Mouse (Mus musculus) liver, embryonic 14.5 days (tissue): ENCODE measurements around the gene Pde6h.

ENCODE experiments used
- CTCF ChIP-seq: IDR thresholded peaks from 2 replicates; pipeline ENCODE4 v1.5.1; 2016; ENCODE audit warnings: antibody characterized with exemption, low read depth, control low read depth
- EP300 ChIP-seq: IDR thresholded peaks from 2 replicates; pipeline ENCODE4 v1.6.1; 2016; ENCODE audit warnings: antibody characterized with exemption, low read depth

DNA sequence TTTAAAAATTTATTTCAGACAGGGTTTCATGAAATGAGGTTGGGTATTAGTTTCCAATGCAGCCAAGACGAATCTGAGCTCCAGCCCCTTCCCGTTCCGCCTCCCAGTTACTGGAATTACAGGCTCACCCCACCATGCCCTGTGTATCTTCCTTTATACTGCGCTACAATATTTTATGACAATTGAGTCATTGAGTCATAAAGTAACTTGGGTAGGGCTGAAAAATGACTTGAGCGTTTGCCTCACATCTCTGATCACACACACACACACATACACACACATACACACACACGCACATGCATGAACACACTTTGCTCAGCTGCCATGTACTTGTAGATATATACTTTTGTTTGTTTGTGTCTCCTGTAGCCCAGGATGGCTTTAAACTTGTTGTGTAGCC lies 9.4 kb upstream of the Pde6h start:
- TF ChIP-seq EP300 (no peak), CTCF (no peak)
